ENCODE assay signal across 10 mouse cellular contexts in the genomic region with DNA sequence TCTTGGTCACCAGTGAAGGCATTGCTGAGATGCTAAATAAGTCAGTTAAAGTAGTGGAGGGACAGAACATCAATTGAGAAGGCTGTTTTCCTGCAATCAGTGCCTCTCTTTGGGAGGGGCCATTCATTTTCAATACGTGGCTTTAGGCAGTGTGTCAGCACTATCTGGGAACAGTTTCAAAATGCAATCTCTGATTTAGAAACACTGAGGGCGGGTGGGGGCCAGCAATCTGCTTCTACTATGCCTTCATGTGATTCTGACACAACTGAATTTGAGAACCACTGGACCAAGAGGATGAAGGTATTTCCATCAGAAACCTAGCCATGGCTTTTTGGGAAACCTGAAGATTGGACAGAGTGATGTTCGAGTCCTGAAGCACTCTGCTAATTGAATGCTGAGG. TPM values are rescaled to one million over a fixed set of nuclear protein-coding genes. Genes with fewer than 3 reads are reported as not detected.
DNase-seq lines count a peak whose midpoint lies in the region; ATAC-seq and TF ChIP-seq lines count a peak whose summit lies in the region.
"Had no signal": no experiment of that assay in that cellular context is flagged by ENCODE, and none has a peak within 500 bp of the region (broad histone marks: within the 10 kb centered on the region; RNA-seq: fewer than 3 reads in every experiment).

No protein-coding gene starts in this region.

- no peaks in the 10 kb centered on the region for H3K27me3 ChIP-seq in midbrain, postnatal 0 days (ENCODE audit: insufficient read depth, low read length)
- H3K27me3 ChIP-seq in midbrain, embryonic 13.5 days: no peaks in the 10 kb centered on the region
- H3K27me3 ChIP-seq in thymus, adult 2 months (ENCODE audit: control insufficient read depth, insufficient read depth, low read length): no peaks in the 10 kb centered on the region
- H3K27me3 ChIP-seq: kidney, embryonic 15.5 days had no signal

- H3K9me3 ChIP-seq in midbrain, postnatal 0 days (ENCODE audit: low read length): no peaks in the 10 kb centered on the region
- no peaks in the 10 kb centered on the region for H3K9me3 ChIP-seq in midbrain, embryonic 13.5 days
- H3K9me3 ChIP-seq: kidney, embryonic 15.5 days had no signal

- H3K4me1 ChIP-seq in midbrain, postnatal 0 days (ENCODE audit: insufficient read depth, low read length): 0 out of 2 replicates have a peak, but pooled peaks cover 3% of the 10 kb centered on the region
- peaks cover 8% of the 10 kb centered on the region for H3K4me1 ChIP-seq in midbrain, embryonic 13.5 days (replicated peaks)
- H3K4me1 ChIP-seq in thymus, adult 2 months (replicated peaks; ENCODE audit: control insufficient read depth, insufficient read depth, low read length): no peaks in the 10 kb centered on the region

- H3K36me3 ChIP-seq in midbrain, postnatal 0 days (ENCODE audit: insufficient read depth, low read length): no peaks in the 10 kb centered on the region
- H3K36me3 ChIP-seq in midbrain, embryonic 13.5 days: peaks cover 6% of the 10 kb centered on the region; the same call in 1 of the 2 replicates
- no peaks in the 10 kb centered on the region for H3K36me3 ChIP-seq in thymus, adult 2 months (ENCODE audit: control insufficient read depth, insufficient read depth, low read length)
- H3K36me3 ChIP-seq: kidney, embryonic 15.5 days had no signal

- ATAC-seq in frontal cortex, adult (ENCODE audit: low TSS enrichment): peak; percentile 91
- no peak for ATAC-seq in midbrain, postnatal 0 days (ENCODE audit: low FRiP score)
- ATAC-seq in midbrain, embryonic 13.5 days: no peak
- ATAC-seq in megakaryocyte-erythroid progenitor cell, adult 5-6 weeks (replicated peaks; ENCODE audit: low FRiP score, low TSS enrichment, poor library complexity, severe bottlenecking): no peak

- no peak overlapping the region for H3K4me2 ChIP-seq in midbrain, postnatal 0 days (ENCODE audit: low read depth, low read length, poor library complexity, severe bottlenecking)
- H3K4me2 ChIP-seq in midbrain, embryonic 13.5 days (replicated peaks): no peak overlapping the region
- H3K4me2 ChIP-seq: kidney, embryonic 15.5 days had no signal

- H3K4me3 ChIP-seq in midbrain, postnatal 0 days (ENCODE audit: low read depth, low read length): no peak overlapping the region
- no peak overlapping the region for H3K4me3 ChIP-seq in midbrain, embryonic 13.5 days (replicated peaks)
- no peak overlapping the region for H3K4me3 ChIP-seq in thymus, adult 2 months (ENCODE audit: control insufficient read depth, insufficient read depth, low read length)
- H3K4me3 ChIP-seq: kidney, embryonic 15.5 days had no signal

- no peak for DNase-seq in frontal cortex, postnatal 10 days (ENCODE audit: low spot score in 2 of 2)
- DNase-seq in midbrain, postnatal 0 days (ENCODE audit: low spot score): peak; percentile 4
- peak; percentile 81 for DNase-seq in layer of hippocampus, adult 9-11 months
- DNase-seq in embryo, embryonic 10.5 days (ENCODE audit: low spot score): no peak
- DNase-seq in thymus, adult 2 months: no peak

- H3K9ac ChIP-seq in midbrain, postnatal 0 days (replicated peaks; ENCODE audit: low read length, poor library complexity, severe bottlenecking): no peak overlapping the region
- no peak overlapping the region for H3K9ac ChIP-seq in midbrain, embryonic 13.5 days (replicated peaks)
- H3K9ac ChIP-seq: kidney, embryonic 15.5 days; liver, embryonic 14.5 days had no signal

- WGBS in midbrain, postnatal 0 days: 76% methylated on average over 3 of the region's 3 CpGs
- WGBS in midbrain, embryonic 13.5 days: 85% methylated on average over 3 of the region's 3 CpGs
- 87% methylated on average over 3 of the region's 3 CpGs for WGBS in thymus, adult 2 months

- no peak for TF ChIP-seq POLR2A in thymus, adult 2 months (IDR thresholded peaks at IDR 0.05; ENCODE audit: control insufficient read depth, extremely low read depth, insufficient read depth, low read length, poor library complexity)

- H3K27ac ChIP-seq in midbrain, postnatal 0 days (ENCODE audit: low read depth, low read length): no peak overlapping the region
- no peak overlapping the region for H3K27ac ChIP-seq in midbrain, embryonic 13.5 days
- no peak overlapping the region for H3K27ac ChIP-seq in thymus, adult 2 months (ENCODE audit: control insufficient read depth, insufficient read depth, low read length)
- H3K27ac ChIP-seq: kidney, embryonic 15.5 days; liver, embryonic 14.5 days had no signal

- TF ChIP-seq CTCF in midbrain, postnatal 0 days (IDR thresholded peaks at IDR 0.05): no peak
- TF ChIP-seq CTCF in thymus, adult 2 months (IDR thresholded peaks at IDR 0.05; ENCODE audit: borderline replicate concordance, control insufficient read depth, extremely low read depth, insufficient read depth, low read length, poor library complexity): no peak

RNA-seq across cellular contexts. Expression of gene Gm5105, which starts 28.1 kb away (rescaled TPM):
- not detected in 2 replicates for total RNA-seq in midbrain, postnatal 0 days (2014; rRNA removed)
- polyA plus RNA-seq in midbrain, postnatal 0 days (2015; fragmentation: Nextera tagmentation; extraction: Ambion mirVana): 0.11 and 0.12 TPM in 2 replicates
- not detected in 2 replicates for polyA plus RNA-seq in midbrain, embryonic 13.5 days (2015; fragmentation: Nextera tagmentation; extraction: Ambion mirVana)
- total RNA-seq in megakaryocyte-erythroid progenitor cell, adult 5-6 weeks (2014; fragmentation: Nextera tagmentation): not detected in 2 replicates
- not detected in 2 replicates for total RNA-seq in megakaryocyte-erythroid progenitor cell, adult 5-6 weeks (2017)
- not detected in 2 replicates for polyA plus RNA-seq in thymus, adult 2 months (2012; rRNA removed)
- polyA plus RNA-seq: kidney, embryonic 15.5 days; liver, embryonic 14.5 days had no signal

RNA-seq across cellular contexts. Expression of gene 1110002E22Rik, which starts 30.4 kb away (rescaled TPM):
- 0.11 and 0.24 TPM in 2 replicates for total RNA-seq in midbrain, postnatal 0 days (2014; rRNA removed)
- 0.04 and 0.05 TPM in 2 replicates for polyA plus RNA-seq in midbrain, postnatal 0 days (2015; fragmentation: Nextera tagmentation; extraction: Ambion mirVana)
- 0.03 and 0.05 TPM in 2 replicates for polyA plus RNA-seq in midbrain, embryonic 13.5 days (2015; fragmentation: Nextera tagmentation; extraction: Ambion mirVana)
- not detected in 2 replicates for total RNA-seq in megakaryocyte-erythroid progenitor cell, adult 5-6 weeks (2014; fragmentation: Nextera tagmentation)
- total RNA-seq in megakaryocyte-erythroid progenitor cell, adult 5-6 weeks (2017): not detected in 2 replicates
- 0.28 and 0.74 TPM in 2 replicates for polyA plus RNA-seq in thymus, adult 2 months (2012; rRNA removed)

RNA-seq across cellular contexts. Expression of gene Trmt10a, which starts 47.9 kb away (rescaled TPM):
- total RNA-seq in midbrain, postnatal 0 days (2014; rRNA removed): 2.5 and 5.3 TPM in 2 replicates
- 8.4 and 9.5 TPM in 2 replicates for polyA plus RNA-seq in midbrain, postnatal 0 days (2015; fragmentation: Nextera tagmentation; extraction: Ambion mirVana)
- polyA plus RNA-seq in midbrain, embryonic 13.5 days (2015; fragmentation: Nextera tagmentation; extraction: Ambion mirVana): 8.9 and 9.3 TPM in 2 replicates
- 4.4 and 7.3 TPM in 2 replicates for total RNA-seq in megakaryocyte-erythroid progenitor cell, adult 5-6 weeks (2014; fragmentation: Nextera tagmentation)
- 8.5 and 30.6 TPM in 2 replicates for total RNA-seq in megakaryocyte-erythroid progenitor cell, adult 5-6 weeks (2017)
- 2.1 and 2.2 TPM in 2 replicates for polyA plus RNA-seq in thymus, adult 2 months (2012; rRNA removed)

RNA-seq across cellular contexts. Expression of gene Mttp, which starts 49.5 kb away (rescaled TPM):
- 4.9 and 8.1 TPM in 2 replicates for total RNA-seq in midbrain, postnatal 0 days (2014; rRNA removed)
- polyA plus RNA-seq in midbrain, postnatal 0 days (2015; fragmentation: Nextera tagmentation; extraction: Ambion mirVana): 6.1 and 6.7 TPM in 2 replicates
- 10.3 and 11.9 TPM in 2 replicates for polyA plus RNA-seq in midbrain, embryonic 13.5 days (2015; fragmentation: Nextera tagmentation; extraction: Ambion mirVana)
- total RNA-seq in megakaryocyte-erythroid progenitor cell, adult 5-6 weeks (2014; fragmentation: Nextera tagmentation): 1.2 and 3.3 TPM in 2 replicates
- total RNA-seq in megakaryocyte-erythroid progenitor cell, adult 5-6 weeks (2017): 2.7 and 3.4 TPM in 2 replicates
- polyA plus RNA-seq in thymus, adult 2 months (2012; rRNA removed): 1.4 and 1.6 TPM in 2 replicates

Comparison
In these comparisons a context has a peak if more than half of its experiments do, and no peak if none do; other contexts are left out.
1. DNase-seq: peak in midbrain, postnatal 0 days (single experiment) and layer of hippocampus, adult 9-11 months (single experiment); none in frontal cortex, postnatal 10 days (0 of 2), embryo, embryonic 10.5 days (single experiment) and thymus, adult 2 months (single experiment).